Mouse (Mus musculus) cerebellum, postnatal 36 days (tissue): ENCODE results near the gene Aldh1l1.

Source experiments
- DNase-seq, 2 experiments: peaks; one replicate each; pipeline ENCODE4 v3.0.0; 2021 to 2022; ENCODE audit warnings: mixed read lengths in 2 of 2

The Aldh1l1 gene

GRCm38 (mm10) chr6:90486176-90486921 is at the start of gene Aldh1l1:
Gene Aldh1l1 (plus strand): TSS chr6:90486427.
- no peak for DNase-seq

DNA sequence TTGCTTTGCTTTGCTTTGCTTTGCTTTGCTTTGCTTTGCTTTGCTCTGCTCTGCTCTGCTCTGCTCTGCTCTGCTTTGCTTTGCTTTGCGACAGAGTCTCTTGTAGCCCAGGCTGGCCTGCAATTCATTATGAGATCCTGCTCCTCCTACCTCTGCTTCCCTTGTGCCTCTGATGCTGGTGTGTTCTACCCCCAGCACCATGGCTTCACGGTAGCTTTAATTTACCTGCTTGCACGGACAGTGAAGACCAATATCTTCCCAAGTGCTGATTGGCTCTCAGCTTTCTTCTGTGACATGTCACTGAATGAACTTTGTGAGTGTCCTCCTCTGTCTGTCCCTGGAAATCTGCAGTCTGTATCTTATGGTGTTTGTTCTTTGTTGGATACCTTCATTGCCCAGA is 49.2 kb upstream of the Aldh1l1 start:
- DNase-seq = no peak

DNA sequence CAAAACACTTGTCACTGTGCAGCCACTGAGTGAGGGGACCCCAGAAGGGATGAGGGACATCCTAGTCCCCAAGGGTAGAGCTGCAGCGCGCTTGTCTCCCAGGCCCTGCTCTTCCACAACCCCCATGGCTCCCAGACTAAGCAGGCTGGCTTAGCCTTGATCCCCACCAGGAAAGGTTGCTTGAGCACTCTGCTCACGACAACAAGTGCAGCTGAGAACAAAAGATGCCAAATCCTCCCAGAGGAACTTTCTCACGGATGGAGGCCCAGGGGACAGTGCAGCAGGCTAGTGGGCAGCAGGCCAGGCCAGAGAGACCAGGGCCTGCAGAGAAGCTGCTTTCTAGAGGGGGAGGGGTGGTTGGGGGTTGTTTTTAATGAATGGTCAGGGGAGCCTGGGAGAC is 39.3 kb upstream of the Aldh1l1 start:
- DNase-seq = no peak

DNA sequence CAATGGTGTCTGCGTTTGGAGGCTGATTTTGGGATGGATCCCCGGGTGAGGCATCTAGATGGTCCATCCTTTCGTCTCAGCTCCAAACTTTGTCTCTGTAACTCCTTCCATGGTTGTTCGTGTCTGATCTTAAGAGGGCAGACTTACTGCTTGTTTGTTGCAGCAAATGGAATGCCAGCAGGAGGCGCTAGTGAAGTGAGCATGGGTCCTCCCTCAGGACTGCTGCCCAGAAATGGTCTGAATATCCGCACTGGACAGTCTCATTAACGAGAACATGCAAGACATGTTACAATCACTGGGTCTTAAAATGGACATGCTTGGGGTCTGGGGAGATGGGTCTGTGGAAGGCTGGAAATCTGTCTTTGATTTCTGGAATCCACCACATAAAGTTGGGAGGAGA is 36.0 kb upstream of the Aldh1l1 start:
- peak; percentile 87 to 91 for DNase-seq

DNA sequence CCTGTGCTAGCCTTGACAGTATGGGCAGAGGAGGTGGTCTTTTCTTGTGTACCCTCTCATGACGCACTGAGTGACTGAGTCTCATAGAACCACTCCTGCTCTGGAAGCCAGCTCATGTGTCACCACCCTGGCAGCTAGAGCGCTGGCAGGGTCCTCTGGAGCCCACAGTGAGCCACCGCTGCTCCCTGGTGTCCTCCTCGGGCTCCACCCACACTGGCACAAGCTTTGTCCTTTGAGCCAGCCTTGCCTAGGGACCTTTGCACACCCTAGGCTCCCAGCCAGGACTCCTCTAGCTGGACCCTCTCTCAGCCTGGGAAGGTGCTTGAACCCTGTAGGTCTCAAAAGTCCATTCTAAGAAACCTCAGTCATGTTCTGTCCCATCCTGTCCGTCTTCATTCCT is 35.5 kb upstream of the Aldh1l1 start:
- peak in 1 of 2 experiments; percentile 18 for DNase-seq

GRCm38 (mm10) chr6:90451512-90451911 is 34.7 kb upstream of the Aldh1l1 start:
- DNase-seq = no peak

- DNase-seq = no peak
Measured at GRCm38 (mm10) chr6:90452603-90453002, 33.6 kb upstream of the Aldh1l1 start.

GRCm38 (mm10) chr6:90453751-90454150 is 32.5 kb upstream of the Aldh1l1 start:
- DNase-seq = no peak

- DNase-seq = no peak
Measured at GRCm38 (mm10) chr6:90457421-90457820, 28.8 kb upstream of the Aldh1l1 start.

- DNase-seq = no peak
Measured at GRCm38 (mm10) chr6:90461181-90461580, 25.0 kb upstream of the Aldh1l1 start.

- peak in 1 of 2 experiments; percentile 19 for DNase-seq
Measured at GRCm38 (mm10) chr6:90461771-90462170, 24.5 kb upstream of the Aldh1l1 start.

DNA sequence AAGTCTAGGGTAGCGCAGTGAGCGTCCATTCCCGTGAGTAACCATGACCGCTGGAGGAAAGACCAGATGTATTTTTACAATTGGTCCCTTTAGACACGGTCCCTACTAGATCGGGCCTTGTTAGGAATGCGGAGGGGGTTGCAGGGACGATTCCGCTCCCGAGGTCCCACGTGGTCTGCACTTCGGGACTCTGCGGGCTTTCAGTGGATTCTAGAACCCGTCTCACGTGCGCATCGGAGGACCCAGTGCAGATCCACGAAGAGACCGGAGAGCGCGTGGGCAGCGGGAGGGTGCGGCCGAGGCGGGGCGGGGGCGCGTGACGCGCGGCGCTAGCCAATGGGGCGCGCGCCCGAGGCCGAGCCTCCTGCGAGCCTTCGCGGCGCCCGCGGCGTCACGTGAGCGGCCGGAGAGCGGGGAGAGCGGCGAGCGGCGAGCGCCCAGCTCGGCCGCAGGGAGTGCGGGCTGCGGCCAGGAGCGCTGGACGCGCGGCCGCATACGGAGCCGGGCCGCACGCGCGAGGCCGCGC is 24.0 kb upstream of the Aldh1l1 start, which contains the start of gene Klf15:
Gene Klf15 (plus strand): TSS at position 396 of the 526 bp plus-strand sequence.
- DNase-seq = peak; percentile 76 to 86

DNA sequence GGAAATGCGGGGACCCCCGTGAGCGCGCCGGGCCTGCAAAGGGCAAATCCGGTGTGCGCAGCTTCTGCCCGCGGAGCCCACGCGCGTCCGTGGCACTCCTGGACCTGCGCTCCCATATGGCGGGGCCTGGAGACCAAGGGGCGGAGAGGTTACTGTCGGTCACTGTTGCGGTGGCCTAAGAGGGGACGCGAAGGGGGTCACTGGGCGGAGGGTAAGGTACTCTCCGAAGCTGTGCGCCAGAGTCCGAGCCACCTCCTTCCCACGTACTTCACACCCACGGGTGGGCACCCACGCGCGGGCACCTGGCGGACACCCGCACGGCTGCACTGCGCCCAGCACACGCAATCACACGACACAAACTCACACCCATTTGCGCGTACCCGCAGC is 23.4 kb upstream of the Aldh1l1 start:
- DNase-seq = peak in 1 of 2 experiments; percentile 35

GRCm38 (mm10) chr6:90463228-90463862 is 22.9 kb upstream of the Aldh1l1 start:
- peak; percentile 57 to 61 for DNase-seq

GRCm38 (mm10) chr6:90463890-90464421 is 22.3 kb upstream of the Aldh1l1 start:
- no peak for DNase-seq

DNA sequence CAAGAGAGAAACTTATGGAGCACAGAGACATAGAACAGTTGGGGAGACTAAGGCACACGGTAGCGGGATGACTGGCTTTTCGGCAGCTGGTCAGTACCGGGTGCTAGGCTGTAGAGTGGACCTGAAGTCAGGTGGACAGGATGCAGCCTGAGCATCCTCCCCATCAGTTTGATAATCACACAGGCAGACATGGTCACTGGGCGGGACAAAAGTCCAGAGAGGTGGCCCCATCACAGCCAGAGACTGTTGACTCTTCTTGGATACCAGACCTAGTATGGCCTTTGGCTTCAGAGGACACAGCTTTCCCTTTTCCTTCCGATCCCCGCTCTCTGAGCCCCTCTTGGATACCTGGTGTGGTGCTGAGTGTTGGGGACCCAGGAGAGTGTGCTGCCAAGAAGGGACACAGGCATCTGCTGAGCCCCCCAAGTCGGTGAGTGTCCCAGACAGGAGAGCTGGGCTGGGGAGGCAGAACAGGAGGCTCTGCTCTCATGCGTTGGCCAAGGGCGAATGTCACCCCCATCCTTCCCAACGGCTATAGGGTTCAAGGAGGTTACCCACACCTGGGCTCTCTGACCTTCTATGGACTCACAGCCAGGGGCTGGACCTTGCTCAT is 21.1 kb upstream of the Aldh1l1 start:
- no peak for DNase-seq

DNA sequence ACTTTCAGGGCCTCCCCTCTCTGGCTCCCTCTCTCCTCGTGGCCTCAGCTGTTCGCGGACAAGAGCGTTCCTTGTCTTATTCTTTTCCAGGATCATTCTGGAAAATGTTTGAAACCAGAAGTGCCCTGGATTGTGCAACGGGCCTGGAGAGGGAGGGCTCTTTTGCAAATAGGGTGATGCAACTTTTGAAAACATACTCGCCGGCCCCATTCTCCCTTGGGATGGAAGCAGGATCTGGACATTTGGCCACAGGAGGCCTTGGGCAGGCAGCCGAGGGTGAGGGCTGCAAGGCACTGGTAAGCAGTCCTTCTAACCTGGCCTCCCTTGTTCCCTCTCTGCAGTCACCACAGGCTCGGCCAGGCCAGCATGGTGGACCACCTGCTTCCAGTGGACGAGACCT is 20.1 kb upstream of the Aldh1l1 start:
- no peak for DNase-seq

- no peak for DNase-seq
Measured at GRCm38 (mm10) chr6:90466847-90467410, 19.3 kb upstream of the Aldh1l1 start.

- no peak for DNase-seq
Measured at GRCm38 (mm10) chr6:90468216-90468615, 18.0 kb upstream of the Aldh1l1 start.

DNA sequence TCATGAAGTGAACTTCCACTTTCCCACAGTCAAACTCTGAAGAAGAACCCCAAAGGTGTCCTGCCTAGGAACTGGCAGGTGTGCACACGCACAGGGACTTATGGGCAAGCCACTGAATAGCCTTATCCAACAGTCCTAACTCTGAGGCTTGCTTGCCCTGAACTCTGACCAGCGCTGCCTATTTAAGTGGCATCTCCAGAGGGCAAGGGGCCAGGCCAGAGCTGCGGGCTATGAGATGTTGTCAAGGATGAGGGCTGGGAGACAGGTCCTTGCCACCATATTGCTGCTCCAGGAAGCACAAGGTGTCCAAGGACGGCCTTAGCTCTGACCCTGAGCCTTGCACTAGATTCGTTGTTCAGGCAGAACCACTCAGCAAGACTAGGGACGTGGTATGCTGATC is 17.2 kb upstream of the Aldh1l1 start:
- DNase-seq = no peak

DNA sequence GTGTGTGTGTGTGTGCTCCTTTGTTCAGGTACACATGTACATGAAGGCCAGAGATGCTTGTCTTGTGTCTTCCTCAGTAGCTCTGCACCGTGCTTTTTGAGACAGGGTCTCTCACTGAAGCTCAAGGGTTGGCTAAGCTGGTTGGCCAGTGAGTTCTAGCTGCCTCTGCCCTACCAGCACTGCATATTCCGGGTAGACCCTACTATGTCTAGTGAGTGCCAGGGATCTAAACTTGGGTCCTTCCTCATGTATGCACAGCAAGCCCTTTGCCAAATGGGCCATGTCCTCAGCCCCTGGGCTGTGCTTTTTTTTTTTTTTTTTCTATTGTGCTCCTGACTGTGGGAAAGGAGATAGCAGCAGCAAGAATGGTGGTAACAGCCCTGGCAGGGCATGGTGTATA is 16.0 kb upstream of the Aldh1l1 start:
- no peak for DNase-seq

DNA sequence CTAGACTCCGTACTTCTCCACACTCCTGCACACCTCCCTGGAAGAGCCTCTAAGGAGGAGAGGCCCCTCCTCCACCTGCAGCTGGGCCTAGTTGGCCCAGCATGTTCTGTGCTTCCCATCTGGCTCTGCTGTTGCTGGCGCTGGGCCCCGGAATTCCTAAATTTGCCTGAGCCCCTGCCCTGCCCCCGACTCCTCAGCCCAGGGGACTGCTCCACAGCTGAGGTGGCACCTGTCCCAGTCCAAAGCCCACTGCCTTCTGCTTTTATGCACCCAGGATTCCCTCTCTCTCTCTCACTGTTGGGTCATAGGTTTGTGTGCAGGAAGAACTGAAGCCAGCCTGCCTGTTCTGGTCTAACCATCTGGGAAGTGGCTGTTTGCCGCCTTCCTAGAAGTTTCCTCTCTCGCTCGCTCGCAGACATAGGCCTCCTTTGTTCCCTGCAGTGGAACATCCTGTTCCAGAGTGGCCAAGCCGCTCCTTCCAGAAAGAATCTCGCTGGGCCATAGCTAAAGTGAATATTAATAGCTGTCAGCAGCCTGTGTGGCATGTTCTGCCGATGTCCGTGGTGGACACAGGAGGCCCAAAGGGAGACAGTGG is 15.2 kb upstream of the Aldh1l1 start:
- DNase-seq = no peak

- no peak for DNase-seq
Measured at GRCm38 (mm10) chr6:90472079-90472478, 14.1 kb upstream of the Aldh1l1 start.
